Mouse (Mus musculus) right cerebral cortex, postnatal 4 days (tissue): ENCODE measurements at regions not wholly inside any gene's neighbourhood (a gene's known extent, or its start where the extent isn't known, plus 50 kb on each side); places are given as distances from the start of the nearest gene placed in this dataset.

Source experiments
- DNase-seq: peaks from one replicate; pipeline ENCODE4 v3.0.0-alpha.2; 2022

DNA sequence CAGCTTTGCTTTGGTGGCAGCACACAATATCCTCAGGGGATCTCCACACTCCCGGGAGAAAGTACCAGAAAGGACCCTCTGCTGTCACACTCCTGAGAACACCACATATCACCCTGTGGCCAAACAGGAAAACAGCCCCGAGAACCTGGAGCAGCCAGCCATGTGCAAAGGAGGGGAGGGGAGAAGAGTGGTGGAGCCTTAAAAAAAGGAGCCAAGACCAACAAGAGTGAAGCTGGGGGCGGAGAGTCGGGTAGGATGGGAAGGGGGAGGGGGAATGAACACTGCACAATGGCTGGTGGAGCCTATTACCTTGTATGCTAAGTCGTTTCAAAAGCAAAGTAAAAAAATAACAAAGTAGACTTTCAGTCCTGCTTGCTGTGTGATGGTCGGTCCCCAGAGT lies 408.2 kb downstream of the Cdh26 start:
- no peak for DNase-seq

- DNase-seq: peak; percentile 47
These were observed 410.6 kb downstream of the Cdh26 start for GRCm38 (mm10) chr2:178840975-178841374.

DNA sequence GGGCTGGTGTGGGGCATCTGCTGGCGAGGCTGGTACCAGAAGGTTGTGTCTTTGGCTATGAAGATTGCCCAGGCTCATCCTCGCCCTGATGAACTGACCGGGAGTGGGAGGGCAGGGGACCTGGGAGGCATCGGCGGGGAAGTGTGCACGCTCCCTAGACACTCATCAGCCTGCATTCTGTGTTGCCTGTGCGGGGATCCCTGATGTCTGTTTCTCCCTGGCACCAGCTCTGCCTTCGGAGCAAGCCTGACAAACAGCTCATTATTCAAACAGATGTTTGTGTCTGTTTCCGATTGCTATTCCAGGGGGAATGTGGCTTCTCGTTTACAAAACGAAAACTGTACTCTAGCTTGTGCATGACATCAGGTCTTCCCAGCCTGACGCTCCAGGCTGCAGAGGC lies 412.3 kb downstream of the Cdh26 start:
- DNase-seq: no peak

- no peak for DNase-seq
These were observed 413.1 kb downstream of the Cdh26 start for GRCm38 (mm10) chr2:178843458-178843857.

GRCm38 (mm10) chr2:178844561-178844960 lies 414.2 kb downstream of the Cdh26 start:
- DNase-seq: no peak

- peak; percentile 26 for DNase-seq
These were observed 420.0 kb downstream of the Cdh26 start for GRCm38 (mm10) chr2:178850320-178850719.

DNA sequence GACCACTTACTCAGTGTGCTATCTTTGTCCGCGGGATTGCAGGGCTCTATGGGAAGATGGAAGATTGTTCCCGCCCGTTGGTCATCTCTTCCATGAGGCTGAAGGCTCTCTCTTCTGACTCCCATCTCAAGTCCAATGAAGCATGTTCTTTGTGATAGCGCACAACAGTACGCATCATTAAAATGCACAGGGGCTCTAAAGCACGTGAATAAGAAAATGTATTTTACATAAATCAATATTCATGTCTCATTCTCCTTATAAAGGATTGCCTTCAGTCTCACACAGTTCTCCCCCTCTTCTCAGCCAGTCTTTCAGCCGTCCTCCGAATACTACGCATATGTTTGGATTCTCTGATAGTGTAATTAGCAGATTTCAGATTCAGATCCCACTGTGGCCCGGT lies 420.4 kb downstream of the Cdh26 start:
- DNase-seq: no peak

GRCm38 (mm10) chr2:178854012-178854411 lies 423.7 kb downstream of the Cdh26 start:
- DNase-seq: no peak

DNA sequence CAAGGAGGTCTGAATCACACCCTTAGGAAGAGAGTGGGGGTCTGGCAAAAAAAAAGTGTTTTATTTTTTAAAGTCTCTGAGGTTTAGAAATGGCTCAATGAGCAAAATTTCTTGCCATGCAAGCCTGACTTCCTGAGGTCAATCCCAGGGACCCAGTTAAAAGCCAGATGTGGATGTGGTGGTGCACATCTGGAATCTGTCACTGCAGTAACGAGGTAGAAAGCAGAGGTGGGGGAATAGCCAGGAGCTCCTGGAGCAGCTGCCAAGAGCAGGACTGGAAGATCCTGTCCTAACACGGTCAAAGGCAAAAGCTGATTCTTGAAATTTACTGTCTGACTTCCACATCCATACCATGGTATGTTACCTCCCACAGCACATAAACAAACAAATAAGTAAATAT lies 424.4 kb downstream of the Cdh26 start:
- no peak for DNase-seq

GRCm38 (mm10) chr2:178862620-178863019 lies 432.3 kb downstream of the Cdh26 start:
- no peak for DNase-seq

- no peak for DNase-seq
These were observed 436.8 kb downstream of the Cdh26 start for GRCm38 (mm10) chr2:178867086-178867485.

DNA sequence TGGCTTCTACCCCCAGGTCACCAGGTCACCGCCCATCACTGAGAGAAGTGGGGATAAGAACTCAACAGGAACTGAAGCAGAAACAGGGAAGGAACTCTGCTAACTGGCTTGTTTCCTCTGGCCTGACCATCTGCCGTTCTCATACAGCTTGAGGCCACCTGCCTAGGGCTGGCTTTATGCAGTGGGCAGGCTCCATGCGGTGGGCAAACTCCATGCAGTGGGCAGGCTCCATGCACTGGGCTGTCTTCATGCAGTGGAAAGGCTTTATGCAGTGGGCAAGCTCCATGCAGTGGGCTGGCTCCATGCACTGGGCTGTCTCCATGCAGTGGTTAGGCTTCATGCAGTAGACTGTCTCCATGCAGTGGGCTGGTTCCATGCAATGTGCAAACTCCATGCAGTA lies 438.8 kb downstream of the Cdh26 start:
- DNase-seq: no peak

- DNase-seq: no peak
These were observed 448.1 kb downstream of the Cdh26 start for GRCm38 (mm10) chr2:178878436-178878835.

DNA sequence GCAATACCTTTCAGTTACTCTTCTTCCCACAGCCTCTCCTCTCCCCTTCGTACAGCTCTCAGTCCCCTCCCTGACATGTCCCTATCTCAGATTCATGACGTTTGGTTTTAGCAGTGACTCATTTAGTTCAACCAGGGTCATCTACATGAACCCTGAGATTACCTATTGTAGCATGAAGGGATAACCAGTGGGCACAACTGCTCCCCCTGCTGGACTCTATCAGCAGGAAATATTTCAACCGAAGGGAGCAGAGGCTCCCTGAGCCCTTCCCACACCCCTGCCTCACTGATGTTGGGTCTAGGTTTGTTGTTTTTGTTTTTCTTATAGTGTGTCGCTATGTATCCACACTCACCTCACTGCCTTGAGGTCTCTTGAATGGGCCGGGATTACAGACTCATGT lies 455.4 kb downstream of the Cdh26 start:
- peak; percentile 13 for DNase-seq

DNA sequence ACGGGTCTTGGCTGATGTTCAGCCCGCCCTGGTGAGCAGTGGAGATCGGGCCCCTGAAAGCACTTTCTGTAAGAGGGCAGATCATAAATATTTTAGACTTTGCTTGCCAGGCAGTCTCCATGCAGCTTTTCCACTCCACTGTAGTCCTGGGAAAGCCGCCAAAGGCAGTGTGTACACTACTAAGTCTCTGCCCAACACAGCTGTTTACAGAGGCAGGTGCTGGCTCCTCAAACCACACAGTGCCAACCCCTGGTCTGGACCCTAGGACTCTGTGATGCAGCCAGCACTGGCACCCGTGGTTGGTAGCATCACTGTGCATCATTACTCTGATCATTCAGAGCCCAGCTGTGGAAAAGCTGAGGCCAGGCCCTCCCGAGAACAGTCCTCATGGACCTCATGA lies 458.4 kb downstream of the Cdh26 start:
- peak; percentile 20 for DNase-seq

DNA sequence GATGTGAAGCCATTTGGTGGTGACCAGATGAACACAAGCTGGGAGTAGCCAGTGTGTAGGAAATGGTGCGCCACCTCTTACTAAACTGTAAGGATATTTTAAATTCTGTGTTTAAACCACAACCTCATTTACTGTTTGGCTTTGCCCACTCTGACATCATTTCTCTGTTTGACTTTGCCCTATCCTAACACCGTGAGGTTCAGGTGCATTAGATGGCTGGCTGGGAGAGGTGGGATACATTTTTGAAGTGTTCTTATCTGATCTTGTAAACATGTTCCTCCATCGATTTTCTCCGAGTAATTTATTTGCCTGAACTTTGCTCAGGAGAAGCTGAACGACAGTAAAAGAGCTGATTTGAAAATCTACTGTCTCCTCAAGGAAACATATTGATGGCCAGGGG lies 472.1 kb downstream of the Cdh26 start:
- no peak for DNase-seq

- no peak for DNase-seq
These were observed 479.0 kb downstream of the Cdh26 start for GRCm38 (mm10) chr2:178909325-178909724.

- no peak for DNase-seq
These were observed 481.3 kb downstream of the Cdh26 start for GRCm38 (mm10) chr2:178911646-178912045.

DNA sequence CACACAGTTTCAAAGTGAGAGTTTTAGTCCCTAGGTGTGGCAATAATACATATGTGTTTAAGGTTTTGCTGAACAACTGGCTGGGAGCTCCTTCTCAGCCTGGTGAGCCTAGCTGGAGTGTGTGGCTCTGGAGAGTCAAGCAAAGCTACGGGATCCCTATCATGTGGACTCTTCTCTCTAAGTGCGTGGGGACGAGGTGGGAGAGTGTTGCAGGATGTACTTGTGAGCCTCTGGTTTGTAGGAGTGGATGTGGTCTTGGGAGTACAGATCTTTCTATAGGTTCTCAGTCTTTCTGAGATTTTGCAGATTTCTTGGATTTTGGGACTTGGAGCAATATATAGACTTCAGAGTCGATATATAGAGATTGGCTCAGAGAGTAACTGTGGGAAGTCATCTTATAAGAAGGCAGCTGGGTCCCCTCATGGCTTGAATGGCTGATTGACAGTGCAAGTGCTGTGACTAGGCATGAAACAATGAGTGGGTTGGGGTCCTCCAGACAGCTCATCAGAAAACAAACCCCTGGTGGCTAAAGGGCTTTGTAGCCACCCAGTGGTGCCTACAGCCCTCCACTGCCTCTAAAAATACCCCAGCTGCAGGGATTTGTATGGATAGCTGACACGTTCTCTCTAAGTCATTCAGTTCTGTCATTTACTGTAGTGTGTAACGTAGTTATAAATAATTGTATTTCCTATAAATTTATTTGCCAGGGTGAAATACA lies 486.1 kb downstream of the Cdh26 start:
- DNase-seq: no peak

DNA sequence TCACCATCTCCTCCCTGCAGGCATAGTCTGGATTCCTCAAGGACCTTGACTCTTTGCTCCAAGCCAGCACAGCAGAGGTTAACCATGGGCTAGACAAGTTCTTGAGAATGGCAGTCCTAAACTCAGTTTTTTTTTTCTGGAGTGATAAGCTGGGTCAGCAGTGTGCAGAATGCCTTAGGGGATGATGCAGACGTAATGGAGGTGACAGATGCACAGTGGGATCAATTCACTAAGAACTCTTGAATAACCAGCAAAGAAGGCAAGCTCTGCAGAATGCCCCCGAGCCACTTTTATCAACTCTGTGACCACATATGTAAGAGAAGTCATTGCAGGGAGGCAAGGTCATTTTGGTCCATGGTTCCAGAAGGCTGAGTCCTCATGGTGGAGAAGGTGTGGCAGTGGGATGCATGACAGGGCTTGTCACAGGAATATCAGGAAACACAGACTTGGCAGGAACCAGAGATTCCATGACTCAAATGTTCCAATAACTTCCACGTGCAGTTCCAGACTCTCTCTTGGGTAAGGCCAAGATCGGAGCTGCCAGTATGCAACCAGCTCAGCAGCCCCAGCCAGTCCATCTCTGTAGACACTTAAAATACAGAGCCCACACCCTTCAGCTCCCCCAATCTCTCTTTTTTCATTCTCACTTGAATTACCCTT lies 494.3 kb downstream of the Cdh26 start:
- no peak for DNase-seq

GRCm38 (mm10) chr2:178927038-178927660 lies 496.8 kb downstream of the Cdh26 start:
- DNase-seq: no peak

GRCm38 (mm10) chr2:178929033-178929432 lies 498.7 kb downstream of the Cdh26 start:
- DNase-seq: no peak

GRCm38 (mm10) chr2:178930125-178930524 lies 499.8 kb downstream of the Cdh26 start:
- DNase-seq: no peak

DNA sequence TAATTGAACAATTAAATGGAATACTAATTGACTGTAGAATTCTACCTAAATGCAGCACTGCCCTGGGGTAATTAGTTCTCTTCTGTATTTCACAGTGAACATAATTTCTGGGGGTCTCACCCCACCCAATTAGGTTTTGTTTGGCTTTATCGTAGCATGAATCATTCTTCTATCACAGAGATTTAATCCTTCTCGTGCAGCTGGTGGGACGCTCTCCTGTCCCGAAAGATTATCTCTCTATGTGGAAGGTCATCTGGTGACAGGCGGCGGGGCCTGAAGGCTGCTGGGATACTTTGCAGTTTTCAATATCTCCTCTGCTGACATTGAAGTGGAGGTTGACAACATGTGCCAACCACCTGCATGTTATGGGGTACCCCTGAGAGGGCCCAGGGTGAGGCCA lies 493.8 kb upstream of the Cdh4 start:
- DNase-seq: no peak
